ENCODE assay signal across 21 mouse cellular contexts in the genomic region with DNA sequence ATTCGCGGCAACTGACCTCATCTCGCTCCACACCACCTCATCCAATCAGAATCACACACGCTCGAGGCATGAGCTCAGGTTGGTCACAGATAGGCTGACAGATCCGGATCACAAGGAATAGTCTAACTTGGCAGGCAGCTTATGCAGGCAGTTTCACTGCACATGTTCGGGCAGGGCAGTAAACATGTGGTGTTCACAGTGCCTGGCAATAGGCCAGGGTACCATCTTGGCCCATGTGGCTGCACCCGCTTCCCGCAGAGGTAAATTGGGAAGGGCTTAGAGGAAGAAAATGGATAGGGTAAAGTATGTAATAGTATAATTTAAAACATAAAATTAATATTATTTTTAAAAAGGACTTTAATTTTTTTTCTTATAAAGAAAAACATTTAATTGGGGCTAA.
DNase-seq lines count a peak whose midpoint lies in the region; ATAC-seq and TF ChIP-seq lines count a peak whose summit lies in the region.
"Had no signal": no experiment of that assay in that cellular context is flagged by ENCODE, and none has a peak within 500 bp of the region (broad histone marks: within the 10 kb centered on the region; RNA-seq: fewer than 3 reads in every experiment).

No protein-coding gene starts in this region.

- WGBS in hindbrain, postnatal 0 days, result 84% methylated on average over 9 of the region's 9 CpGs
- WGBS in hindbrain, embryonic 11.5 days, result 93% methylated on average over 9 of the region's 9 CpGs

- no peak overlapping the region for H3K9ac ChIP-seq in hindbrain, postnatal 0 days (replicated peaks; ENCODE audit: low read length)
- H3K9ac ChIP-seq in hindbrain, embryonic 11.5 days (ENCODE audit: low read depth, low read length), result no peak overlapping the region
- H3K9ac ChIP-seq: embryonic facial prominence, embryonic 13.5 days; forebrain, postnatal 0 days; heart, embryonic 12.5 days; hindbrain, embryonic 12.5 days had no signal

- no peak for TF ChIP-seq CTCF in hindbrain, postnatal 0 days (IDR thresholded peaks at IDR 0.05; ENCODE audit: low read depth)

- ATAC-seq in hindbrain, postnatal 0 days, result no peak
- ATAC-seq in hindbrain, embryonic 11.5 days (ENCODE audit: low FRiP score), result no peak
- ATAC-seq: activated CD4-positive, CD25-positive, alpha-beta regulatory T cell, adult 4 months; forebrain, postnatal 0 days; hindbrain, embryonic 16.5 days had no signal

- H3K4me2 ChIP-seq in hindbrain, postnatal 0 days (ENCODE audit: low read depth, low read length), result no peak overlapping the region
- H3K4me2 ChIP-seq in hindbrain, embryonic 11.5 days (replicated peaks; ENCODE audit: low read depth, low read length), result no peak overlapping the region
- H3K4me2 ChIP-seq: embryonic facial prominence, embryonic 13.5 days; heart, embryonic 12.5 days; hindbrain, embryonic 12.5 days had no signal

- no peak overlapping the region for H3K4me3 ChIP-seq in hindbrain, postnatal 0 days (ENCODE audit: low read length)
- H3K4me3 ChIP-seq in hindbrain, embryonic 11.5 days (ENCODE audit: low read depth, low read length), result no peak overlapping the region
- H3K4me3 ChIP-seq: embryonic facial prominence, embryonic 13.5 days; gastrocnemius, adult 2 months; heart, embryonic 12.5 days; hindbrain, embryonic 12.5 days had no signal

- H3K27me3 ChIP-seq in hindbrain, postnatal 0 days (ENCODE audit: insufficient read depth, low read length), result no peaks in the 10 kb centered on the region
- no peaks in the 10 kb centered on the region for H3K27me3 ChIP-seq in hindbrain, embryonic 11.5 days (ENCODE audit: control insufficient read depth, insufficient read depth, low read length)
- H3K27me3 ChIP-seq: CH12.LX; embryonic facial prominence, embryonic 13.5 days; heart, embryonic 12.5 days; hindbrain, embryonic 12.5 days had no signal

- no peaks in the 10 kb centered on the region for H3K4me1 ChIP-seq in hindbrain, postnatal 0 days (ENCODE audit: insufficient read depth, low read length)
- H3K4me1 ChIP-seq in hindbrain, embryonic 11.5 days (replicated peaks; ENCODE audit: control insufficient read depth, insufficient read depth, low read length), result no peaks in the 10 kb centered on the region
- H3K4me1 ChIP-seq: embryonic facial prominence, embryonic 13.5 days; heart, embryonic 12.5 days; hindbrain, embryonic 12.5 days had no signal

- no peaks in the 10 kb centered on the region for H3K36me3 ChIP-seq in hindbrain, postnatal 0 days (ENCODE audit: insufficient read depth, low read length)
- no peaks in the 10 kb centered on the region for H3K36me3 ChIP-seq in hindbrain, embryonic 11.5 days (ENCODE audit: control insufficient read depth, insufficient read depth, low read length)
- H3K36me3 ChIP-seq: embryonic facial prominence, embryonic 13.5 days; heart, embryonic 12.5 days; hindbrain, embryonic 12.5 days had no signal

- H3K27ac ChIP-seq in hindbrain, postnatal 0 days, result no peak overlapping the region
- H3K27ac ChIP-seq in hindbrain, embryonic 11.5 days (ENCODE audit: low read depth, low read length), result no peak overlapping the region
- H3K27ac ChIP-seq: embryonic facial prominence, embryonic 13.5 days; gastrocnemius, adult 2 months; hindbrain, embryonic 12.5 days had no signal

- H3K9me3 ChIP-seq in hindbrain, postnatal 0 days (ENCODE audit: low read length), result no peaks in the 10 kb centered on the region
- H3K9me3 ChIP-seq in hindbrain, embryonic 11.5 days (ENCODE audit: control insufficient read depth, low read length), result no peaks in the 10 kb centered on the region
- H3K9me3 ChIP-seq: embryonic facial prominence, embryonic 13.5 days; heart, embryonic 12.5 days; hindbrain, embryonic 12.5 days had no signal

- peak; percentile 4 to 23 for DNase-seq in cerebellum, postnatal 25 days
- DNase-seq in cerebellum, adult 11 months, result no peak
- peak; percentile 13 for DNase-seq in hindbrain, postnatal 0 days (ENCODE audit: low spot score)
- no peak for DNase-seq in hindbrain, embryonic 11.5 days (ENCODE audit: low spot score)
- peak; percentile 1 for DNase-seq in NIH3T3 (ENCODE audit: low read depth)
- peak; percentile 1 for DNase-seq in brain, adult 2 months (ENCODE audit: low read depth, low spot score)
- DNase-seq in urinary bladder, postnatal 10 days (ENCODE audit: low spot score), result no peak
- DNase-seq: adrenal gland, postnatal 14 days; cerebellum, adult 9-10 months; forebrain, postnatal 0 days; gastrocnemius, adult 2 months; gastrocnemius, postnatal 25 days; heart, postnatal 36 days; kidney, adult 11 months; kidney, adult 9 months had no signal

Comparison
In these comparisons a context has a peak if more than half of its experiments do, and no peak if none do; other contexts are left out.
1. DNase-seq: peak in cerebellum, postnatal 25 days (2 of 2), hindbrain, postnatal 0 days (single experiment), NIH3T3 (single experiment) and brain, adult 2 months (single experiment); none in cerebellum, adult 11 months (single experiment), hindbrain, embryonic 11.5 days (single experiment) and urinary bladder, postnatal 10 days (single experiment).